Mouse (Mus musculus) lung, postnatal 25 days (tissue): ENCODE data around the gene Als2cl.
A peak's percentile ranks its signal among the peaks of the same experiment; 100 is the strongest.

Experiments
- DNase-seq: peaks from one replicate; pipeline ENCODE4 v3.0.0; 2022; ENCODE audit warnings: low spot score

The Als2cl gene

GRCm38 (mm10) chr9:110916786-110917185 lies 37.1 kb downstream of the Als2cl start, which contains the start of gene Fam240a:
Gene Fam240a, minus strand, starts transcription at chr9:110916861.
- no peak for DNase-seq

DNA sequence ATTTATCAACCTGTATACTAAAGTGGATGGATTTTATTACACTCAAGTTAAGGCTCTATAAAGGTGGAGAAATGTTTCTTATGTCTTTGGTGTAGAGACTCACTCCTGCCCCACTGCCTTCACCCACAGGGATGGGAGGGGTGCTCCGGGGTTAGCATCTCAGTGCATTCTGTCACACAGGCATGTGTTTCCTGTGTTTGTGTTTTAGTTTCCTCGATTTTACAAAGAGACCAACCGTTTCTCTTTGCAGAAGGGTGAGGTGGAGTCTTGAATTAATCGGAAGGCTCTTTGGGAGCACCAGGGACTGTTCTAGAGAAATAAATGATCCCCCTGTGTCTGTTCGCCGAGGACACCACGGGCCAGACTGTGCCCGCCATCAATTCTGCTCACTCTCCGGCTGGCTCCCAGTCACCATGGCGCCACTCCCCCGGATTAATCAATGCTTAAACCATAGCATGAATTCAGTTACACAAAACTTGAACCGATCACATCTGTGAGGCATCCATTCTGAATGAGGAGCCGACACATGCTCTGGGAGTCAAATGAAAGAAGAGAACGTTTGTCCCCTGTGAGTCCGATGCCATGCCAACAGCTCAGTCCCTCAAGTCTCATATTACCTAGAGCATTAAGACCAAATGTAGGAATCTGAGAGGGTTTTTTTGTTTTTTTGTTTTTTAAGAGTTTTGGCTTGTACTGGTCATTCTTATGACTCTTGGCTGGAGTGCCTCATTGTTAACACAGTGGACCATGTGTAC lies 41.2 kb downstream of the Als2cl start:
- DNase-seq: peak; percentile 76

DNA sequence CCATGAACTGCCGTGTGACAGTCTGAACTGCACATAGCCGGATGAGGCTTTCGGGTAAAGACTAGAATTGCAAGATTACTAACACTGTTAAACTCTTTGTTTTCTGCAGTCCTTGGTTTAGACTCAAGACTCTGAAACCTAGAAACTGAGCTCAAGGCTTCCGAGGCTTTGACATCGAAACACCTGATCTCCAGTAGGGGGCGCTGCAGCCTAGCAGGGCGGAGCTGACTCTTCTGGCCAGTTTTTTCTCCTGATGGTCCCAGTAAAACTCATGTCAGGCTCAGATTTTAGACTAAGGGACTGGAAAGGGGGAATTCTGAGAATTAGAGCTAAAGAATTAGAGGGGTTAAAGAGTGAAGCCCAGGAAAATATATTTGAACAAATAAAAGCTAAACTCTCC lies 43.1 kb downstream of the Als2cl start:
- peak; percentile 79 for DNase-seq

DNA sequence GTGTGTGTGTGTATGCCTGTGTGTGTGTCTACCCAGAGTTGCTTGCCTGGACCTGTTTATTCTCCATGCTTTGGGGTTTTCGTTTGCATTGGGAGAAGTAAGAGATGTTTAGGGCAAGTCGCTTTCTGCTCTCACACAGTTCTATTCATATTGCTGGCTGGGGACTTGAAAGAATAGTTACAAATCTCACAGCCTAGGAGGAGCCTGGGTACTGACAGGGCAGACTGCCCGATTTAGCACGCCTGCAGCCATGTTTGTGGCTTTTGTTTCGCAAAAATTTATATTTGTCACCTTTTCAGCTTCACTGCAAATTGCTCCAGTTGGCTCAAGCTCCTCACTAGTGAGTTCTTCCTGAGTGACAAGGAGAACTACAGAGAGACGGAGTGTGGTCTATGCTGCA lies 51.9 kb downstream of the Als2cl start:
- no peak for DNase-seq

- DNase-seq: no peak
Measured at GRCm38 (mm10) chr9:110933850-110934437, 54.3 kb downstream of the Als2cl start.

DNA sequence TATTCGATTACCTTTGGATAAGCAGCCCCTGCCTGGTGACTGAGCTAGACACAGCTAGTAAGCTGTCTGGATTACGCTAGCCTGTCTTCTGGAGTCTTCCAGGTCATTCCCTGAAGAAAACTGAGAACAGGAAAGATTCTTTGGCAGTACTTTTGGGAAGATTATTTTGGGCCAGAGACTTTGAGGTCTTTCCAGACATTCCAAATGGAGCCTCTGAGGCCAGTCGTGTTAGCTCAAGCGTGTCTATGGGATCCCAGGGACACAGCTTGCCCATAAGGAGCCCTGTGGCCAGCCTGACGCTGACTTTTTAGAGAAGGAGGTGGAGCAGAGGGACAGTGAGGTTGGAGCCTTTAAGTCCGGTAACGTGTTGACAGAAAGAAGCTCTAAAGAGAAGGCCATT lies 56.3 kb downstream of the Als2cl start:
- peak; percentile 45 for DNase-seq

- peak; percentile 56 for DNase-seq
Measured at GRCm38 (mm10) chr9:110937506-110938490, 58.1 kb downstream of the Als2cl start.

DNA sequence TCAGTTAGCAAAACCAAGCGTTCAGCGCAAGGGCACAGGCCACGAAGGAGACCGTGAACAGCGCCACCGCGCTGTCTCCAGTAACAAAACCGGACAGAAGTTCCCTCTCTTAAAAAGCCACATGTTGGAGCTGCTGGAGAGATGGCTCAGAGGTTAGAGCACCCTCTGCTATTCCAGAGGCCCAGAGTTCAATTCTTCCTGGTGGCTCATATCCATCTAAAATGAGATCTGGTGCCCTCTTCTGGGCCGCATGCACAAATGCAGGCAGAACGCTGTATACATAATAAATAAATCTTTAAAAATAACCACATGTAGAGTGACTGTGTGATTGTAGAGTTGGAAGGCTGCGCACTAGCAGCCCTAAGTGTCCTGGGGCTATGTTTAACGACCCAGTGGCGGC lies 64.6 kb downstream of the Als2cl start:
- peak; percentile 25 for DNase-seq

- DNase-seq: no peak
Measured at GRCm38 (mm10) chr9:110945343-110945742, 65.7 kb downstream of the Als2cl start.

- no peak for DNase-seq
Measured at GRCm38 (mm10) chr9:110945926-110946325, 66.3 kb downstream of the Als2cl start, which contains the start of gene Tdgf1. Gene Tdgf1, minus strand, starts transcription at chr9:110946158.

GRCm38 (mm10) chr9:110946548-110947044 lies 66.9 kb downstream of the Als2cl start:
- no peak for DNase-seq

DNA sequence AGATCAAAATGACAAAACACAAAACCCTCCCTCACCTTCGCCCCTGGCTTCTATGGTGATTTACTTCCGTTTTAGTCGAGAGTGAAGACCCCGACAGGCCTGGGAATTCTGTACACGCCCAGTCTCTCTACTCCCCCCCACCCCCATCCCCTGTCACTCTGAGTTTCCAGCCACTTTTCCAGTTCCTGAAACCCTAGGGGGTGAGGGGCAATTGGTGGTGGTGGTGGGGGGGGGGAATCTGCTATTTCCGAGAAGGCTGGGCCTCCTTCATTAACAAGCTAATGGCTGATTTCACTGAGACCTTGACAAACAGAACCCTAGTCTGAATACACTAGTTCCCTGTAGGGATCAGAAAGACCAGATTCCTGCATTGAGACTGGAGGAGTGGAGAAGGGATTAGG lies 67.6 kb downstream of the Als2cl start:
- no peak for DNase-seq

DNA sequence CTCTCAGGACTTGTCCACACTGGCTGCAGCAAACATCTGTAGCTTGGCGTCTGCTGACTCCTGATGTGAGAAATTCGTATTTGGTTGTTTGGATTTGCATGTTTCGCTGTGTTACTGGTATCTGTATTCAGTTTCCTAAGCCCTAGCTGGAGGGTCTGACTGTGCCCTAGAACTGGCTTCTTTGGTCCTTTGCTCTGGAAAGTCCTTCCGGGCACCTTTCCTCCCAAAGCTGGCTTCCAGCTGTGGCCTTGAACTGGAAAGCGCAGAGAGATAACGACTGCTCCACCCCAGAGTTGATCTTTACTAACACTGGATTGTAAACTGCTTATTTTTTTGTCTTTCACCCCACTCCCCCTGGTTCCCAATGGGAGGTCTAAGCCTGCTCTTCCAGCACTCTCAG lies 68.2 kb downstream of the Als2cl start:
- DNase-seq: no peak

- no peak for DNase-seq
Measured at GRCm38 (mm10) chr9:110948813-110949310, 69.2 kb downstream of the Als2cl start.

DNA sequence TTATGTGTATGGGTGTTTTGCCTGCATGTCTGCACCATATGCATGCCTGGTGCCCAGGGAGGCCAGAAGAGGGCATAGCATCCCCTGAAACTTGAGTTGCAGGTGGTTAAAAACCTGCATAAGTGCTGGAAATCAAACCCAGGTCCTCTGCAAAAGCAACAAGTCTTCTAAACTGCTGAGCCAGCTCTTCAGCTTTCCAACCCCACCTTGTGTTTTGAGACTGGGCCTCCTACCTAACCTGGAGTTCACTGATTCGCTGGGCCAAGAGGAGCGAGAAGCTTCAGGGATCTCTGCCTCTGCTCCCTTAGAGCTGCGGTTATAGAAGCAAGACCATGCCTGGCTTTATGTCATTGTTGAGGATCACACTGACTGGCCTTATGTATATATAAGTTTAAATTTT lies 70.4 kb downstream of the Als2cl start:
- no peak for DNase-seq
